Mouse (Mus musculus): ENCODE data around the gene Ece1. TPM values are rescaled to one million over a fixed set of nuclear protein-coding genes. Genes with fewer than 3 reads are reported as not detected.

Ece1 gene
- polyA plus RNA-seq, 1 experiment from 2014 or later, result 28.6 TPM

DNA sequence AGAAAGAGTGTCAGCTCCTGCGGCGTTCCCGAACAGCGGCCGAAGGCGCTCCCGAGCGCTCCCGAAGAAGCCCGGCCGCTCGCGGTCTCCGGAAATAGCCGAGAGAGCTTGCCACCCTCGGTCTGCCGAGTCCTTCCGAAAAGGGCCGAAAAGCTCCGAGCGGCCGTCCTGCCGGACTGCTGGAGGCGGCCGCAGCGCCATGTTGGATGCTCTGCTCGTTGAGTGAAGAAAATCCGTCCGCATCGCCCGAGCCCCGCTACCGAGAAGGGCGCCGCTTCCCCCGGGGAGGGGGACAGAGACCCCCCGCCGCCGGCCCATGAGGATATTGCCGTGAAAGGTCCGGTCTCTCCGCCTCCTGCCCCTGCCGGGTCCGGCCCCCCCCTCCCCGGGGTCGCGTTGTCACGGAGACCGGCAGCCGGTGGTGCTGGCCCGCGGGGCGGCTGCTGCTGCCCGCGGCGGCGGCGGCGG lies 131.3 kb downstream of the Ece1 start:
- under 1% methylated on average over 56 of the region's 59 CpGs for WGBS
- Histone ChIP-seq H3K27ac (peak overlapping the region; percentile 99), H3K9me3 (no peaks in the 10 kb centered on the region), H3K4me1 (peaks cover 56% of the 10 kb centered on the region), H3K4me3 (peak overlapping the region; percentile 97), H3K36me3 (replicated peaks) (peaks cover 33% of the 10 kb centered on the region), H3K27me3 (ENCODE audit: poor library complexity, severe bottlenecking) (peaks cover 29% of the 10 kb centered on the region)
- DNase-seq (ENCODE audit: extremely low spot score, low spot score), result peak; percentile 98

- DNase-seq (ENCODE audit: extremely low spot score, low spot score), result peak; percentile 54
- H3K4me3 ChIP-seq, result peak overlapping the region; percentile 97
- H3K27me3 ChIP-seq (ENCODE audit: poor library complexity, severe bottlenecking), result peaks cover 27% of the 10 kb centered on the region
- WGBS, result under 1% methylated on average over 51 of the region's 60 CpGs
- no peaks in the 10 kb centered on the region for H3K9me3 ChIP-seq
- H3K27ac ChIP-seq, result peak overlapping the region; percentile 99
- H3K4me1 ChIP-seq, result peaks cover 58% of the 10 kb centered on the region
- H3K36me3 ChIP-seq (replicated peaks), result peaks cover 40% of the 10 kb centered on the region
Observed at GRCm38 (mm10) chr4:137993821-137994561, 132.0 kb downstream of the Ece1 start.

GRCm38 (mm10) chr4:137994562-137995336 lies 132.7 kb downstream of the Ece1 start:
- Histone ChIP-seq H3K4me3 (peak overlapping the region; percentile 97), H3K9me3 (no peaks in the 10 kb centered on the region), H3K36me3 (replicated peaks) (peaks cover 47% of the 10 kb centered on the region), H3K27ac (peak overlapping the region; percentile 99), H3K4me1 (peaks cover 58% of the 10 kb centered on the region), H3K27me3 (ENCODE audit: poor library complexity, severe bottlenecking) (peaks cover 22% of the 10 kb centered on the region)
- no peak for DNase-seq (ENCODE audit: extremely low spot score, low spot score)
- WGBS, result 57% methylated on average over 12 of the region's 12 CpGs

- no peak for DNase-seq (ENCODE audit: extremely low spot score, low spot score)
- Histone ChIP-seq H3K4me1 (peaks cover 57% of the 10 kb centered on the region), H3K36me3 (replicated peaks) (peaks cover 54% of the 10 kb centered on the region), H3K4me3 (peak overlapping the region; percentile 97), H3K27me3 (ENCODE audit: poor library complexity, severe bottlenecking) (peaks cover 19% of the 10 kb centered on the region), H3K9me3 (no peaks in the 10 kb centered on the region), H3K27ac (no peak overlapping the region)
- 92% methylated on average over 12 of the region's 12 CpGs for WGBS
Observed at GRCm38 (mm10) chr4:137995399-137995798, 133.4 kb downstream of the Ece1 start.

GRCm38 (mm10) chr4:137998232-137998631 lies 136.2 kb downstream of the Ece1 start:
- Histone ChIP-seq H3K27ac (no peak overlapping the region), H3K4me1 (peaks cover 36% of the 10 kb centered on the region), H3K36me3 (replicated peaks) (peaks cover 81% of the 10 kb centered on the region), H3K9me3 (no peaks in the 10 kb centered on the region), H3K27me3 (ENCODE audit: poor library complexity, severe bottlenecking) (no peaks in the 10 kb centered on the region), H3K4me3 (no peak overlapping the region)
- WGBS, result 83% methylated on average over 4 of the region's 4 CpGs
- DNase-seq (ENCODE audit: extremely low spot score, low spot score), result no peak

DNA sequence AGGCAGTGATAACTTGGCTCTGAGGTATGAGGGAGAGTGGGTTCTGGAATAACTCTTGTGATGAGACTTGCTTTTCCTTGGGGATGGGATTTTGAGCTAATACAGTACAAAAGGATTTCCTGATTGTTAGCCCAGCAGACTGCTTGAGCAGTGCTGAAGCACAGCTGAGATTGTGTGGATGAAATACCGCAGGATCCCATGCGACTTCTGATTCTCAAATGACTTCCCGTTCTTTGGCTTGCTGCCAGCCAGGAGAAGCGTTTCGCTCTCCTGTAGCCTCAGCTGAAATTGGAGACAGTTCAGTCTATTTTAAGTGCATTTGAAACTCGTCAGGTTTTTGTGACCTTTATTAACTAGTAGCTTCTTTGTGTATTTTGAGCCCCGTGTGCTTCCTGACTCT lies 138.6 kb downstream of the Ece1 start:
- Histone ChIP-seq H3K4me3 (no peak overlapping the region), H3K9me3 (no peaks in the 10 kb centered on the region), H3K27me3 (ENCODE audit: poor library complexity, severe bottlenecking) (no peaks in the 10 kb centered on the region), H3K36me3 (replicated peaks) (peaks cover 97% of the 10 kb centered on the region), H3K27ac (no peak overlapping the region), H3K4me1 (peaks cover 20% of the 10 kb centered on the region)
- WGBS, result 90% methylated on average over 7 of the region's 7 CpGs
- DNase-seq (ENCODE audit: extremely low spot score, low spot score), result no peak

- no peaks in the 10 kb centered on the region for H3K27me3 ChIP-seq (ENCODE audit: poor library complexity, severe bottlenecking)
- no peak for DNase-seq (ENCODE audit: extremely low spot score, low spot score)
- 96% methylated on average over 11 of the region's 11 CpGs for WGBS
Observed at GRCm38 (mm10) chr4:138003909-138004610, 142.0 kb downstream of the Ece1 start.

GRCm38 (mm10) chr4:138005781-138006180 lies 143.7 kb downstream of the Ece1 start:
- Histone ChIP-seq H3K4me1 (no peaks in the 10 kb centered on the region), H3K27ac (no peak overlapping the region), H3K9me3 (no peaks in the 10 kb centered on the region), H3K27me3 (ENCODE audit: poor library complexity, severe bottlenecking) (no peaks in the 10 kb centered on the region), H3K4me3 (no peak overlapping the region), H3K36me3 (replicated peaks) (peaks cover 94% of the 10 kb centered on the region)
- no peak for DNase-seq (ENCODE audit: extremely low spot score, low spot score)
- WGBS, result 97% methylated on average over 1 of the region's 1 CpGs

More at GRCm38 (mm10) chr4:138003909-138004610, 142.0 kb downstream of the Ece1 start:
- Histone ChIP-seq H3K36me3 (replicated peaks) (peaks cover 96% of the 10 kb centered on the region), H3K9me3 (no peaks in the 10 kb centered on the region), H3K4me3 (no peak overlapping the region), H3K4me1 (no peaks in the 10 kb centered on the region), H3K27ac (no peak overlapping the region)

- Histone ChIP-seq H3K27me3 (ENCODE audit: poor library complexity, severe bottlenecking) (no peaks in the 10 kb centered on the region), H3K27ac (no peak overlapping the region), H3K36me3 (replicated peaks) (peaks cover 95% of the 10 kb centered on the region), H3K4me3 (no peak overlapping the region), H3K4me1 (peaks cover 5% of the 10 kb centered on the region; the same call in 1 of the 2 replicates), H3K9me3 (no peaks in the 10 kb centered on the region)
- no peak for DNase-seq (ENCODE audit: extremely low spot score, low spot score)
- 89% methylated on average over 9 of the region's 9 CpGs for WGBS
Observed at GRCm38 (mm10) chr4:138006951-138007613, 145.0 kb downstream of the Ece1 start.

GRCm38 (mm10) chr4:138008646-138009045 lies 146.6 kb downstream of the Ece1 start:
- peaks cover 5% of the 10 kb centered on the region; the same call in 1 of the 2 replicates for H3K4me1 ChIP-seq
- WGBS, result 97% methylated on average over 6 of the region's 6 CpGs
- peaks cover 95% of the 10 kb centered on the region for H3K36me3 ChIP-seq (replicated peaks)
- H3K4me3 ChIP-seq, result no peak overlapping the region
- no peaks in the 10 kb centered on the region for H3K9me3 ChIP-seq
- H3K27ac ChIP-seq, result no peak overlapping the region
- no peak for DNase-seq (ENCODE audit: extremely low spot score, low spot score)
- no peaks in the 10 kb centered on the region for H3K27me3 ChIP-seq (ENCODE audit: poor library complexity, severe bottlenecking)

- no peaks in the 10 kb centered on the region for H3K27me3 ChIP-seq (ENCODE audit: poor library complexity, severe bottlenecking)
- H3K4me1 ChIP-seq, result peaks cover 5% of the 10 kb centered on the region; the same call in 1 of the 2 replicates
- no peak for DNase-seq (ENCODE audit: extremely low spot score, low spot score)
- no peak overlapping the region for H3K27ac ChIP-seq
- H3K9me3 ChIP-seq, result no peaks in the 10 kb centered on the region
- H3K4me3 ChIP-seq, result no peak overlapping the region
- 98% methylated on average over 4 of the region's 4 CpGs for WGBS
- H3K36me3 ChIP-seq (replicated peaks), result peaks cover 93% of the 10 kb centered on the region
Observed at GRCm38 (mm10) chr4:138009786-138010502, 147.9 kb downstream of the Ece1 start.

Data from forebrain, embryonic 10.5 days (tissue).